Mouse (Mus musculus) neutrophil, adult 65 days (primary cell): Measurements from ENCODE around the gene Atg4a. TPM values are rescaled to one million over a fixed set of nuclear protein-coding genes. Genes with fewer than 3 reads are reported as not detected.

Experiments
- total RNA-seq: library from RNA; stranded (reverse); gene quantifications from 2 replicates; pipeline ENCODE4 v1.2.4, GENCODE M21; 2023

The Atg4a gene
- total RNA-seq: 9.9 and 12.8 TPM in 2 replicates

DNA sequence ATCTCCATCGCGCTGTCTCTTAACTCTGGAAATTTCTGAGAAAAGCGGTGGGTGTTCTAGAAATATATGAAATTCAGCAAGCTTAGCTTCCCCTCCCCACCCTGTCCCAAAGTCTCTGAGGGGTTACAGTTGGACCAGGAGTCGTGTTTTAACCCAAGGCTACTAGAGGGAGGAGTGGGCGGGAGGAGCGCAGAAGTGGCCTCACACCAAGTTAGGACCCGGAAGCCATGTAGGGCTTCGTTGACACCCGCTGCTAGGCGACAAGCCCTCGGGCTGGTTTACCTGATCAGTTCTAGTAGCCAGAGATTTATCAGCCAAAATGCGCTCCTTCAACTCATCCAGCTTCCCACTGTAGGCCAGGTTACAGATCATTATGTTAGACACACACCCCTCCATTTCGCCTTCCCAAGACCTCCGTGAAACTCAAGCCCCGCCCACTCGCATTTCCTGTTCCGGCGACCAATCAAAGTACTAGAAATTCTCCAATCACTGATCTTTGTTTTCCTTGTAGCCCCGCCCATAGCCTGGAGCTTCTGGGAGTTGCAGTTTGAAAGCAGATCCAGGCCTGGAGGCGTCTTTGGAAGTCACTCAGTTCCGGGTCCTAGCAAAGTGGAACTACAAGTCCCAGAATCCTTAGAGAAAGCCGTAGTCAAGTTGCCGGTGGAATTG is at the start of gene Atg4a, which contains the start of gene Psmd10:
Gene Atg4a (plus strand): TSS at position 636 of the 669 bp plus-strand sequence.
Gene Psmd10 (minus strand): TSS at position 457 of the 669 bp plus-strand sequence.

DNA sequence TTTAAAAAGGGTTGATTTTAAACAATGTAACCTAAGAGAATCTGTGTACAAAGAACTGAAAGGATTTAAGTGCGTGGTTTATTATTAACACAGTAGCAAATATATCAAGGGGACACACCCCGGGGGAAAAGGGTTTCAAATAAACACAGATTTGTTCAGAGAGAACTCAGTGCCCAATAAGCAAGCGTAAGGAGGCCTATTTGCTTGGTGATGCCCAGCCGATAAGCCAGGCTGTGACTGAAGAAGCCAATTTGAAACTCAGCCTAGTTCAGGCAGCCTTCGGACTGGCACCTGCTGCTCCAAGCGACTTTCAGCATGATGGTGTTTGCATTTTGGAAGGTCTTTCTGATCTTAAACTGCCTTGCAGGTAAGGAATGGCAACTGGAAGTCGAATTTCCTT is 49.3 kb upstream of the Atg4a start, which contains the start of gene Vsig1:
Gene Vsig1 (plus strand): TSS at position 249 of the 400 bp plus-strand sequence.

Other genes starting within 250 kb of the Atg4a start
- gene Tex13b, start 143.5 kb upstream of the Atg4a start, total RNA-seq: not detected in 2 replicates
- gene Vsig1, start 49.3 kb upstream of the Atg4a start, total RNA-seq: not detected in 2 replicates
- 13.9 and 14.3 TPM in 2 replicates for gene Psmd10, start 179 bp upstream of the Atg4a start, total RNA-seq